Mouse (Mus musculus): ENCODE results near the gene C1galt1. TPM values are rescaled to one million over a fixed set of nuclear protein-coding genes. Genes with fewer than 3 reads are reported as not detected.

Gene C1galt1
- total and polyA plus RNA-seq, 3 experiments = 2.7 to 49.1 (median 25.4) TPM

DNA sequence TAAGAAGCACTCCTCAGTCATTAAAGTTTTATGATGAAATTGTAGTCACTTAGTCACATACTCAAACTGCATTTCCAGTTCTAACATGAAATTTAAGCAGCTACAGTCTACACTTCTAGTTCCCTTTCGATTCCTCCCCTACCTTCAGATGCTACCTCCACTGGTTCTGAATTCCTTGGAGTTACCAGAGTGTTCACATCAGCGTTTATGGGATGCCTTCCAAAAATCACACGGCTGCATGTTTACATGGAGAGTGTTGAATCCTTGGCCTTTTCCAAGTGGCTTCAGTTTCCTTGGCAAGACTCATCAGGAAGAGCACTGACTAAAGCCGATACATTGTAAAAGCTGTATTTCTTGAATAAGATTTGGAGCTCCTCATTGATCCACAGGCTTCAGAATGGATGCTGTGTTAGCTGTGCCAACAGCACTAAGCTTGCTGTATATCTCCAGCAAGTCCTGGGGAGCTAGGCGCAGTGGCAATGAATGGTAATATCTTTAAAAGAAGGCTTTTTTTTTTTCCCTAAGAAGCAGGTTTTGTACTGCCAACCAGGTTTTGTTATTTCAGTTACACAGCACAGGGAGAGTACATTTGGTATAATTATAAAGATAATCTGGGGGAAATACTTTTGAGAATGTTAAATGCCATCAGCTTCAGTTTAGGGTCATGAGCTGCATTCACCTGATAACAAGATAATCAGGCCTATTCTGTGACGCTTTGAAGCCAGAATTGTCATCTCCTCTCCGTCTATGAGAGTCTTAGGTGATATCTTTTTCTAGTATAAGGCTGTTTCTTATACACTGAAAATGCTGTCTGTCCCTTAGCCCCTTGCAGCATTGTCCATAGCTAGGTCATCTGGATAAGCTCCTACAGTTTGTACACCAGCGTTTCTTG, 13.0 kb downstream of the C1galt1 start:
- ATAC-seq (ENCODE audit: extremely low read depth, insufficient number of reproducible peaks, low FRiP score, poor library complexity, severe bottlenecking) (no peak), DNase-seq (ENCODE audit: low spot score) (no peak)
- no peaks in the 10 kb centered on the region for H3K27me3 ChIP-seq (ENCODE audit: insufficient read depth, low read length)
- no peak overlapping the region for H3K4me3 ChIP-seq (ENCODE audit: low read depth, low read length)
- peaks cover 20% of the 10 kb centered on the region for H3K36me3 ChIP-seq (replicated peaks)
- H3K9me3 ChIP-seq (replicated peaks) = no peaks in the 10 kb centered on the region
- TF ChIP-seq GATA1 (IDR thresholded peaks at IDR 0.05; ENCODE audit: borderline replicate concordance, low read length) (no peak), POLR2AphosphoS5 (IDR thresholded peaks at IDR 0.05; ENCODE audit: insufficient replicate concordance, low read depth, low read length) (no peak), CTCF (IDR thresholded peaks at IDR 0.05; ENCODE audit: low read depth, low read length) (no peak), TAL1 (conservative IDR thresholded peaks at IDR 0.05; ENCODE audit: low read depth, low read length) (no peak), GATA2 (IDR thresholded peaks at IDR 0.05; ENCODE audit: borderline replicate concordance, low read depth, low read length) (no peak)
- H3K4me1 ChIP-seq (ENCODE audit: insufficient read depth, low read depth, low read length) = peaks cover 37% of the 10 kb centered on the region

DNA sequence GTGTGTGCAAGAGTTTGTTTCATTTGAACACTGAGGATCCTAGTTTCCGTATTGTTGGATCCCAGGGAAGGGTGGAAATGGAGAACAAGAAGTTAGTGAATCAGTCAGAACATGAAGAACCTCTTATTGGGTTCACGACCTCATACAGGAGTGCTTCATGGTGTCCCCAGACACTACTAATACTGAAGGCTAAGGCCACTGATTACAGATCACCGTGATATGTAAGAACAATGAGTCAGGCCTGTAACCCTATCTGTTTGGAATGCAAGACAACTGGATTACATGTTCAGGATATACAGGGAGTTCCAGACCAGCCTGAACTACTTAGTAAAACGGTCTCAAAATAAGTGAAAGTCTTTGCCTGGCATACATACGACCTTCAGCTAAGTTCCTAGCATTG, 13.9 kb downstream of the C1galt1 start:
- H3K4me3 ChIP-seq (ENCODE audit: low read depth, low read length) = no peak overlapping the region
- no peaks in the 10 kb centered on the region for H3K27me3 ChIP-seq (ENCODE audit: insufficient read depth, low read length)
- peaks cover 30% of the 10 kb centered on the region for H3K4me1 ChIP-seq (ENCODE audit: insufficient read depth, low read depth, low read length)
- no peaks in the 10 kb centered on the region for H3K9me3 ChIP-seq (replicated peaks)
- ATAC-seq (ENCODE audit: extremely low read depth, insufficient number of reproducible peaks, low FRiP score, poor library complexity, severe bottlenecking) (no peak), DNase-seq (ENCODE audit: low spot score) (no peak)
- peaks cover 26% of the 10 kb centered on the region for H3K36me3 ChIP-seq (replicated peaks)
- no peak for TF ChIP-seq GATA2 (IDR thresholded peaks at IDR 0.05; ENCODE audit: borderline replicate concordance, low read depth, low read length)

- no peak for ATAC-seq (ENCODE audit: extremely low read depth, insufficient number of reproducible peaks, low FRiP score, poor library complexity, severe bottlenecking)
- H3K4me1 ChIP-seq (ENCODE audit: insufficient read depth, low read depth, low read length) = peaks cover 28% of the 10 kb centered on the region
- H3K36me3 ChIP-seq (replicated peaks) = peaks cover 28% of the 10 kb centered on the region
- H3K9me3 ChIP-seq (replicated peaks) = no peaks in the 10 kb centered on the region
- TF ChIP-seq POLR2AphosphoS5 (IDR thresholded peaks at IDR 0.05; ENCODE audit: insufficient replicate concordance, low read depth, low read length) (no peak), TAL1 (conservative IDR thresholded peaks at IDR 0.05; ENCODE audit: low read depth, low read length) (no peak), CTCF (IDR thresholded peaks at IDR 0.05; ENCODE audit: low read depth, low read length) (no peak), GATA1 (IDR thresholded peaks at IDR 0.05; ENCODE audit: borderline replicate concordance, low read length) (no peak), GATA2 (IDR thresholded peaks at IDR 0.05; ENCODE audit: borderline replicate concordance, low read depth, low read length) (no peak)
- DNase-seq (ENCODE audit: low spot score) = no peak
- H3K4me3 ChIP-seq (ENCODE audit: low read depth, low read length) = no peak overlapping the region
- H3K27me3 ChIP-seq (ENCODE audit: insufficient read depth, low read length) = no peaks in the 10 kb centered on the region
Measured at GRCm38 (mm10) chr6:7859161-7859560, 14.5 kb downstream of the C1galt1 start.

DNA sequence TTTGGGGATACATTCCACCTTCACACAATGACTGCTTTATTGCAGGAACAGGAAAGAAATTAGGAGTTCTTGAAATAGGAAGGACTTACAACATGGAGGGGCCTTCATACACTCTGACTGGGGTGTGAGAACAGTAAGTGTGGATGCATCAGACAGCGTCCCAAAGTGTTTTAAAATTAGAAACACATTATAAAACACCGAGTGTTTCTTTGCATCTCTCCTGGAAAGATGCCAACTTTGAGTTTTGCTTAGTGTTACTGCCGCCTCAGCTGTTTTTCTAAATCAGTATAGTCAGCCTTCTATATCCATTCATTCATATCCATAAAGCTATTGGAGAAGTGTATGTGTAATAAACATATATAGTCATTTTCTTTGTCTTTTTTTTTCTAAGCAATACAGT, 16.4 kb downstream of the C1galt1 start:
- Histone ChIP-seq H3K4me3 (ENCODE audit: low read depth, low read length) (no peak overlapping the region), H3K9me3 (replicated peaks) (no peaks in the 10 kb centered on the region), H3K4me1 (ENCODE audit: insufficient read depth, low read depth, low read length) (peaks cover 23% of the 10 kb centered on the region), H3K36me3 (replicated peaks) (peaks cover 44% of the 10 kb centered on the region), H3K27me3 (ENCODE audit: insufficient read depth, low read length) (no peaks in the 10 kb centered on the region)
- no peak for ATAC-seq (ENCODE audit: extremely low read depth, insufficient number of reproducible peaks, low FRiP score, poor library complexity, severe bottlenecking)
- no peak for DNase-seq (ENCODE audit: low spot score)
- TF ChIP-seq GATA2 (IDR thresholded peaks at IDR 0.05; ENCODE audit: borderline replicate concordance, low read depth, low read length) (no peak), TAL1 (conservative IDR thresholded peaks at IDR 0.05; ENCODE audit: low read depth, low read length) (no peak), CTCF (IDR thresholded peaks at IDR 0.05; ENCODE audit: low read depth, low read length) (no peak), GATA1 (IDR thresholded peaks at IDR 0.05; ENCODE audit: borderline replicate concordance, low read length) (no peak), POLR2AphosphoS5 (IDR thresholded peaks at IDR 0.05; ENCODE audit: insufficient replicate concordance, low read depth, low read length) (no peak)

DNA sequence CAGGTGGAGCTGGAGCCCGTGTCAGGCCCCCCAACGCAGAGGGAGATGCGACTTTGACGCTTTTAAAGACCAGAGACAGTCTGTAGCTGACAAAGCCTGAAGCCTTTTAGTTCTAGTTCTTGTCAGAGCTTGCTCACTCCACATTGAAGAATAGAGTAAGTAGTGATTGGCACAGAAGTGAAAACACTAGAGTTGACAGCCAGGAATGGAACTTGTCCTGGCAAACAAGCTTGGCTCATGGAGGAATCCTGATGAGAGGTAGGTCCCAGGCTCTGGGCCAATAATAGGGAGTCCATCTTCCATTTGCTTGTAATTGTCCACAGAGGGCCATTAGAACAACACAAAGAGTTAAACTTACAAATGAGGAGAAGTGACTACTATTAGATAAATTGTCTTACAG, 18.7 kb downstream of the C1galt1 start:
- peaks cover 58% of the 10 kb centered on the region for H3K36me3 ChIP-seq (replicated peaks)
- H3K4me1 ChIP-seq (ENCODE audit: insufficient read depth, low read depth, low read length) = peaks cover 10% of the 10 kb centered on the region
- ATAC-seq (ENCODE audit: extremely low read depth, insufficient number of reproducible peaks, low FRiP score, poor library complexity, severe bottlenecking) (no peak), DNase-seq (ENCODE audit: low spot score) (no peak)
- H3K27me3 ChIP-seq (ENCODE audit: insufficient read depth, low read length) = no peaks in the 10 kb centered on the region
- no peaks in the 10 kb centered on the region for H3K9me3 ChIP-seq (replicated peaks)
- TF ChIP-seq GATA2 (IDR thresholded peaks at IDR 0.05; ENCODE audit: borderline replicate concordance, low read depth, low read length) (no peak), TAL1 (conservative IDR thresholded peaks at IDR 0.05; ENCODE audit: low read depth, low read length) (no peak), CTCF (IDR thresholded peaks at IDR 0.05; ENCODE audit: low read depth, low read length) (no peak), POLR2AphosphoS5 (IDR thresholded peaks at IDR 0.05; ENCODE audit: insufficient replicate concordance, low read depth, low read length) (no peak), GATA1 (IDR thresholded peaks at IDR 0.05; ENCODE audit: borderline replicate concordance, low read length) (no peak)
- H3K4me3 ChIP-seq (ENCODE audit: low read depth, low read length) = no peak overlapping the region

GRCm38 (mm10) chr6:7876836-7877235, 32.2 kb downstream of the C1galt1 start:
- H3K4me1 ChIP-seq (ENCODE audit: insufficient read depth, low read depth, low read length) = peaks cover 10% of the 10 kb centered on the region; the same call in 1 of the 2 replicates
- ATAC-seq (ENCODE audit: extremely low read depth, insufficient number of reproducible peaks, low FRiP score, poor library complexity, severe bottlenecking) = no peak
- no peak for TF ChIP-seq GATA2 (IDR thresholded peaks at IDR 0.05; ENCODE audit: borderline replicate concordance, low read depth, low read length)
- TF ChIP-seq POLR2AphosphoS5 (IDR thresholded peaks at IDR 0.05; ENCODE audit: insufficient replicate concordance, low read depth, low read length) = no peak
- TF ChIP-seq TAL1 (conservative IDR thresholded peaks at IDR 0.05; ENCODE audit: low read depth, low read length) = no peak
- TF ChIP-seq GATA1 (IDR thresholded peaks at IDR 0.05; ENCODE audit: borderline replicate concordance, low read length) = no peak
- no peak for TF ChIP-seq CTCF (IDR thresholded peaks at IDR 0.05; ENCODE audit: low read depth, low read length)
- peaks cover 8% of the 10 kb centered on the region for H3K36me3 ChIP-seq (replicated peaks)
- no peaks in the 10 kb centered on the region for H3K9me3 ChIP-seq (replicated peaks)
- H3K4me3 ChIP-seq (ENCODE audit: low read depth, low read length) = no peak overlapping the region
- H3K27me3 ChIP-seq (ENCODE audit: insufficient read depth, low read length) = no peaks in the 10 kb centered on the region
- DNase-seq (ENCODE audit: low spot score) = no peak
